Mouse (Mus musculus): ENCODE measurements around the gene Ccdc85c. TPM values are rescaled to one million over a fixed set of nuclear protein-coding genes. Genes with fewer than 3 reads are reported as not detected.

Ccdc85c gene
- total RNA-seq, 2 experiments from 2014 or later: 32.8 to 34.4 TPM

DNA sequence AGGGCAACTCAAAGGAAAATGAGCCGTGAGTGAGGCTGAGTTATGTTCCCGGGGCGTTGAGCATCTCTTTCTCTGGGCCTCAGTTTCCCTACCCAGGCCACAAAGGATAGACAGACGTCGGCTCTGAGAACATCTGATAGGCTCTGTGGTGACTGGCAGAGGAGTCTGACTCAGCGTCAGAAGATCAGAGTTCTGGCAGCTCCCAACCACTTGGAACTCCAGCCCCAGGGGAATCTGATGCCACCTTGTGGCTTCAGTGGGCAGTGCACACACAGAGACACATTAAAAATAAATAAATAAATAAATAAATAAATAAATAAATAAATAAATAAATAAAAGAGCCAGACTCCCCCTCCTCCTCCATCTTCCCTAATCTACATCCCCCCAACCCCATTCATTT lies 21.8 kb upstream of the Ccdc85c start:
- intact Hi-C loops (cut with DNase I): no loop called here
- no peak for DNase-seq

- DNase-seq: no peak
- intact Hi-C loops (cut with DNase I): loop anchor here (1.0 kb wide), 1 partner anchor 85 kb away; no protein-coding TSS in a partner anchor
Measured at GRCm38 (mm10) chr12:108294620-108295019, 19.4 kb upstream of the Ccdc85c start.

- peak; percentile 83 to 85 for DNase-seq
- intact Hi-C loops (cut with DNase I): loop anchor here (1.0 kb wide), 1 partner anchor 76 kb away; no protein-coding TSS in a partner anchor
Measured at GRCm38 (mm10) chr12:108292957-108293356, 17.7 kb upstream of the Ccdc85c start.

DNA sequence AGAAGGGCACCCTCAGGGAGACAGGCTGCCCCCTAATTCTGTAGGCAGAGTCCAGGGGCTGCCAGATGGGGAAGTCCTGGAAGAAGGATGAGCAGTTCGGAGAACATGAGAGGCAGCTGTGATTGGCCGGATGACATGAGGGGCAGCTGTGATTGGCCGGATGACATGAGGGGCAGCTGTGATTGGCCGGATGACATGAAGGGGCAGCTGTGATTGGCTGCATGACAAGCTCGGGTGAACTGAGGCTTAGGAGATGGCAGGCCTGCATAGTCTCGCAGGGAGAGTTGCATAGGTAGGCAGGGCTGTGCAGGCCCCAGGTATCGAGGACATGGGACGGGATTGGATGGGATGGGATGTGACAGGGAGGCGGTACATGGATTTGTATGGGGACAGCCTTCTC lies 17.2 kb upstream of the Ccdc85c start:
- intact Hi-C loops (cut with DNase I): no loop called here
- DNase-seq: no peak

DNA sequence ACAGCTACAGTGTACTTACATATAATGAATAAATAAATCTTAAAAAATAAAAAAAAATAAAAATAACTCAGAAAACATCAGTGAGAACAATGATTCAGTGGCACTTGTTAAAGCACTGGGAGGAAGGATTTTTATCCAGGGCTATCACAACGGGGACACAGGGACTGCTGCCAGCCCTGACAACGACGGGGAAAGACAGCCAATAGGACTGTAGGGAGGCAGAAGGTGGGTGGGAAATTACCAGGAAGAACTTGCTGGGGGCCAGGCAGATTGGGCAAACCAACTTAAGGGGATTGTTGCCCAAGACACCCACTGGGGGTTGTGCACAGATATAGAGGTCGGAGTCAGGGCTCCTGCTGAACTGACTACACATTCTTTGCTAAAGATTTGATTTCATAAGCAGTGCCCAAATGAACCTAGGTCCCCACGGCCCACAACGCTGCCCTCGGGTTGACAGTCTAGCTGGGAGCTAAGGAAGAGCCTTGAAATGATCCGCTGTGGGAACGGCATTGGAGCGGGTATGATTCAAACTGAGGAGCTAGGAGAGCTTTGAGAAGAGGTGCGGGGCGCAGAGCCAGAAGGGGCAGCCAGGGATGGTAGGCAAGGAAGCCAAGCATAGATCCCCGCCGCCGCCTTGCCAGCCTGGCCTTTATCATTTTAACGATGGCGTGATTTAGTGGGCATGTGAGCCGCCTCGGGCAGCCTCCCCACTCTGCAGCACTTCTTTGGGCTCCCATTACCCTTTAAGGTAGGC lies 13.1 kb upstream of the Ccdc85c start:
- DNase-seq: no peak
- intact Hi-C loops (cut with DNase I): no loop called here

DNA sequence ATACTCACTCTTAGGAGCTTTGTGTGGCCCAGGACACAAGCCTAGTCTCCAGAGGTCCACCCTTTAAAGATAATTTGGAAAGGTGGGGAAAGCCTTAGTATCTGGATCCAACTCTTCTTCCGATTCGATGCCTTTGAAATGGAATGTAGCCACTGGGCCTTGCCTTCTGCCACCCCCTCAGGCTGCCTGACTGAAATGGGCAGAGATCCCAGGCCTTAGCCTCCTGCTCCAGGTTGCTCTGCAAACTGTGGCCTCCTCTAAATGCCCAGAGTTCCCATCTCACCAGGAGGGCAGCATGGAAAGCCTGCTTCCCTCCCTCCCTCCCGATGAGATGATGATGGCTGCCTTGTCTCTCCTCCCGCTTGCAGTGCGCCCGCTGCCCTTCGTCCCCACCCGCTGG lies 11.8 kb upstream of the Ccdc85c start:
- DNase-seq: no peak
- intact Hi-C loops (cut with DNase I): no loop called here

DNA sequence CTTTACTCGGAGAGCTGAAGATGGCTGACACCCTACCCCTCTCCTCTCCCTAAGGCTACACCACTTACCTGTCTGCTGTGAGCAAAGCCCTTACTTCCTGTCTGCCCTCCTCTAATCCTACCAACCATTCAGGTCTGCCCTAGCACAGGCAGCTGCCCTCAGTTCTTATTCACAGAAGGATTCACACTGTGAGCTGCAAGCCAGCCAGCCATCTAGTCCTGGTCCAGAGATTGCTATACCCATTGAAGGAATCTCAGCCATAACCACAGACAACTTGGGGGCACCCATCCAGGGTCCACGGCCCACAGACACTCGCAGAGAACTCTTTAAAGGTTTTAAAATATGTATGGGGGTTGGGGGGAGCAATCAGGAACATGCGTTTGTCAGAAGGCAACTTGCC lies 11.2 kb upstream of the Ccdc85c start:
- no peak for DNase-seq
- intact Hi-C loops (cut with DNase I): no loop called here

DNA sequence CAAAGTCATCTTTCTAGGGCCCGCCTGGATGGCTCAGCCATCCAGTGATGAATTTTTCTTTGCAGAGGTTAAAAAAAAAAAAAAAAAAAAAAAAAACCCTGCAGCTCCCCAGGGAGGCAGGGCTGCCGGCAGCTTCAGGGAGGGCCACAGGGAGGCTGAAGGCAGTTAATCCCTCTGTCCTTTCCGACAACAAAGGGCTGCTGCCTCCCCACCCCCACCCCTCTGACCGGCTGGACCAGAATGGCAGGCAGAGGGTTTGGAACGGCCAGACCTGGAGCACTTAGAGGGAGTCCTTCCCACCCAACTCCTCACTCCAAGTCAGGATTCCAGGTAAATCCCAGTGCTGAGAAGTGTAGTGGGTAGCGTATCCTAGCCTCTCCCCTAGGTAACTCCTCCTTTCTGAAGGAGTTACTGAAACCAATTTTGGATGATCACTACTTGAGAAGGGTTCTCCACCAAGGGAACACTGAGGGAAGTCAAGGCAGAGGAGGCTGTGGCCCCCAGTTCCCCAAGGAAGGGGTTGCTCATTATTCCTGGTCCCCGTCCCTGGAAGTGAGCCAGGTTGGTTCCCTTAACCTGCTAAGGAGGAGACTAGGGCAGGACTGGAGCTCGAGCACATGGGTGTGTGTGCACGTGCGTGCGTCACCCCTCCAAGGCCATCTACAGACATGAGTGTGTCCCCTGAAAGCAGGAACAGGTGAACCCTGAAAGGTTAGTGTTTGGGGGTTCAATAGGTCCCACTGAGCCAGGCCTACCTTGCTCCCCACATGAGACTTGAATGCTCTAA lies 10.2 kb upstream of the Ccdc85c start:
- intact Hi-C loops (cut with DNase I): no loop called here

DNA sequence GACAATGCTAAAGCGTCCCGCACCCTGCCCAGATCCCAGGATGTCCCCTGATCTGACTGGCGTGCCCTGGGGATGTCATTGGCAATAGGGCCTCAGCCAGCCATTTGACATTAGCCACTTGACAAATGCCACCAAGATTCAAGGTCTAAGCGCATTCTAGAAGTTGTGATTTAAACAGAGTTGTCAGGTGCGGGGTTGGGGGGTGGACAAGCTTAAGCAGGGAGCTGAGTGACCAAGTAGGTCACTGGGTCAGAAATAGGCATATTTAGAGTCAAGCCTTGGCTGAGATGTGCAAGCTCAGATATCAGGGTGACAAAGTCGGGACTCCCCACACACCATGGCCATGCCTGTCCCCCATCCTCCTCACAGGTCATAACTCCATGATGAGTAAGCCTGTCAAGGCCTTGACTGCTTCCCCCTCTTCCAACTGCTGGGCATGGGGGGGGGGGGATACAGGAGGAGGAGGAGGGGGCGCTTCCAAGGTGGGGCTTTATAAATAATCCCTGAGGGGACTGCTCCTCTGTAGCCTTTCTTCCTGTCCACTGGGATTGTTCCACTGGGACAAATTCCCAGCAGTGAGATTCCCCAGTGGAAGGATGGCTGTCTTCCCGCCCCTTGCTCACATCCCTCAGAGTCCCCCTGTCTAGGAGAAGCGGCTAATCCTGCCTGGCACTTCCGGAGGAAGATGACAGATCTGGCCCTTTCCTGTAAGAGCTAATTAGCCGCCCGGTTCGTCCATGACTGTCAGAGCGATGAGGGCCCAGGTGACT lies 9.4 kb upstream of the Ccdc85c start:
- no peak for DNase-seq
- intact Hi-C loops (cut with DNase I): no loop called here

More for the DNA sequence above, 10.2 kb upstream of the Ccdc85c start:
- no peak for DNase-seq

DNA sequence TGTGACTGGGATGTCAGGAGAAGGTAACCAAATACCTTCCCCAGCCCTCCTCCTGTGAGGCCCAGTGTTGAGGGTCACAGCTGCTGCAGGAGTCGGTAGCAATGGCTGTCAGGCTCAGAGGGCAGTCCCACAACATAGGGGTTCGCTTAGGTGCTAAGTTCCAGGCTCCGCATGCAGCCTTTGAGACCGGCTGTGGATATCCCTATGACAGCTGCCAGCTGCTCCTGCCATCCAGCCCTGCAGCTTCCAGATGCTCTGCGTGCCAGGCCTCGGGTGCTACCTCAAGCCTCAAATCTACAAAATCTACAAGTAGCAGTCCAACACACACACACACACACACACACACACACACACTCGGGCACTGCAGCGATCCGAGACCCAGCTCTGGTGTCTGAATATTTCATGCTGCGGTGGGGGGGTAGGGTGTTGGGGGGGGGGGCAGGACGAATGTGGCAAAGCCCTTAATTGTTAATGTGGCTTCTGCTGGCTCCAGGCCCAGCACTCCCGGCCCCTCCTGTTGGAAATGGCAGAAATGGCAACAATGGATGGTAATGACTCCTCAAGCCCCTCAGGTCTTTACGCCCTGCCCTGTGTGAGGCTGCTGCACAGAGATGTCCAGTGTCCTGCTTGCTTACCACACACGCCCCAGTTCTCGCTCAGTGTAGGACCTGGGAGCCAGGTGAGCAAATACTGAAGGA lies 3.1 kb upstream of the Ccdc85c start:
- intact Hi-C loops (cut with DNase I): no loop called here
- no peak for DNase-seq

GRCm38 (mm10) chr12:108277341-108277841 lies 2.2 kb upstream of the Ccdc85c start:
- intact Hi-C loops (cut with DNase I): loop anchor here (2.0 kb wide), 1 partner anchor 49 kb away; no protein-coding TSS in a partner anchor
- DNase-seq: no peak

DNA sequence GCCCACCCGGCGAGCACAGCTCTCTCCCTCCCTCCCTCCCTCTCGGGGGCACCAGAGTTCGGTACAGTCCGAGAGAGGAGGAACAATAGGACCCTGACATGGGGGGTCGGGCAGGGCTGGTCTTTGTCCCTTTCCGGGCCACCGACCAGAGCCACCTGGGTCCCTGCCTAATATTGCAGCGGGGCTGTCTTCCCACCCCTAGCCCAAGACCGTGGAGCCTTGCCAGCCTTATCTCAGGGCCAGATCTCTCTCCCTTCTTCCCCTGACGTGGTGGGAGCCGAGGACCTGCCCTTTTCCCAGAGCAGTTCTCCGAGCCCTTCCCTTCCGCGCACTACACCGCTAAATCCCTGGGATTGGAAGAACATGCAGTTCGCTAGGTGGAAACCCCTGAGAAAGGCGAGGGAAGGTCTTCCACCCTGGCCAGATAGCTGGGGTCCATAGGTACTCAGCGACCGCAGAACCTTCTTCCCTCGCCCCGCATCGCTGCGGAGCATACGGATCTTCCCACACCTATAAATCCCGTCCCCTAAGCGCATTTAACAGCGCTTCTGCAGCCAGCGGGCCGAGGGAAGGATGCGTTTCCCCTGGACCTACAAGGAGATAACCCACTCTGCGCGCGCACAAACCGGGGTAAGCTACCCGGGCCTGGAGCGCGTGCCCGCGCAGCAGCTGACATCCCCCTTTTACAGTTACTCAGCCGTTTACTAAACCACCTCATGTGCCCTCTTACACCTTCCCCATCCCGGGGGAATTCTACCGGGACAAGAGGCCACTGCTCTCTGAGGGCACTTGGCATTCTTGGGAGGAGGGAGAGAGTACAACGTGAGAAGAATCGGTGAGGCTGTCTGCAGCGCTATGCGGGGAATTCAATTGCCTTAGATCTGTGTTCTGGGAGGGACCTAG lies 946 bp upstream of the Ccdc85c start:
- peak; percentile 49 to 56 for DNase-seq
- intact Hi-C loops (cut with DNase I): loop anchor here (2.0 kb wide), 2 partner anchors 39 to 47 kb away; no protein-coding TSS in a partner anchor

DNA sequence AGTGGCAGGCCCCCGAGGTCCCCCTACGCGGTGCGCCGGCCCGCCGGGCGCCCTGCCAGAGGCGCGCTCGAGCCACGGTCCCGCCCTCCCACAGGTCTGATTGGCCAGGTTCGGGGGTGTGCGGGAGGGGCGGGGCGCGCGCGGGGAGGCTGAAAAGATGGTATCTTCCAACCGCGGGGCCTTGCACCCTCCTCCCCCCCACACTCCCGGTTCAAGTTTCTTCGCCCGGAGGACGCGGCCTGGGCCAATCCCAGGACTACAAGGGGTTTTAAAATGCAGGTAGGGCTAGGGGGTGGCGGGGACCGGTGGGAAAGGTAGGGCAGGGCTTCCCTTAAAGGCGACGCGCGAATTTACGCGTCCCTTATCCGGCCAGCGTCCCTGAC lies 274 bp upstream of the Ccdc85c start:
- intact Hi-C loops (cut with DNase I): loop anchor here (2.0 kb wide), 1 partner anchor 39 kb away; no protein-coding TSS in a partner anchor

DNA sequence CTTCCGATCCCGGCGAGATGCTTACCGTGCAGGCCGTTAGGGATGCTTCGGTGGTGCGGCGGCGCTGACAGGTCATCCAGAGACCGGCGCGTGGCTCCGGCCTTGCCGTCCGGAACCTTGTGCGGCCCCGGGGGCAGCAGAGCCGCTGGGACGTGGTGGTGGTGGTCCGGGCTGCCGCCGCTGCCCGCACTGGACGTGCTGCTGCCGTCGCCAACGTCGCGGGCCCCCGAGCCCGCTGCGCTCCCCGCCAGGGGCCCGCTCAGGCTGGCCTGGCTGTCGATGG lies 971 bp downstream of the Ccdc85c start:
- DNase-seq: no peak
- intact Hi-C loops (cut with DNase I): loop anchor here (2.0 kb wide), 1 partner anchor 37 kb away; no protein-coding TSS in a partner anchor

More for the DNA sequence above, 274 bp upstream of the Ccdc85c start:
- DNase-seq: peak; percentile 98

GRCm38 (mm10) chr12:108273466-108274312 lies 1.5 kb downstream of the Ccdc85c start:
- intact Hi-C loops (cut with DNase I): loop anchor here (2.0 kb wide), 1 partner anchor 37 kb away; no protein-coding TSS in a partner anchor

DNA sequence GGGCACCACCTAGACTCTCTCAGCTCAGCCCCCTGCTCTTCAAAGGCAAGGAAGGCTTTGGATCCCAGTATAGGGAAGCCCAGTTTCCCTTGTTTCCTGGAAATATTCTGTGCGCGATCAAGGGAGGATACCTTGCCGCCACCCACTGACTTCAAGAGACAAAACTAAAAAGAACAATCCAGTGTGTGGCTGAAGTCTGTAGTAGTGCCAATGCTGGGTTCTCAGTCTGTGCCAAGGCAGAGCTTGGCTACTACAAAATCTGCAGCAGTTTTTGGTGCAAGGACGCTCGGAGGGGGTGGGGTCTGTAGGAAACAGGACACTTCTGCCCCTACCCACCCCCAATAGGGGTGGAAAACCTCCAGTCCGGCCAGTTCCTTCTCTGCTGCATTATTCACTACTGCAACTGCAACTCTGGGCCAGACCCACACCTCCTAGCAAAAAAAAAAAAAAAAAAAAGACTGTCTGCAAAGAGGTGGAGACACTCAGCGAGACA lies 3.0 kb downstream of the Ccdc85c start:
- no peak for DNase-seq
- intact Hi-C loops (cut with DNase I): no loop called here

More at GRCm38 (mm10) chr12:108273466-108274312, 1.5 kb downstream of the Ccdc85c start:
- DNase-seq: no peak

- intact Hi-C loops (cut with DNase I): no loop called here
- no peak for DNase-seq
Measured at GRCm38 (mm10) chr12:108271351-108272142, 3.7 kb downstream of the Ccdc85c start.
